Mouse (Mus musculus) stomach, embryonic 14.5 days (tissue): Measurements from ENCODE around the gene Tmem200c. TPM values are rescaled to one million over a fixed set of nuclear protein-coding genes. Genes with fewer than 3 reads are reported as not detected.
A peak's percentile ranks its signal among the peaks of the same experiment; 100 is the strongest.

Source experiments
- ATAC-seq: fragments of 200-750 bp; cut with Nextera tagmentation; 2 replicates; pipeline ENCODE4 v1.8.0; 2017; ENCODE audit warnings: low read depth, moderate TSS enrichment; ENCODE audit not compliant: insufficient number of reproducible peaks, insufficient read depth, low FRiP score
- H3K27ac ChIP-seq: fragments of 300-500 bp; sonication (generic); 2 replicates; pipeline ENCODE4 v1.5.1; 2014; ENCODE audit warnings: mild to moderate bottlenecking, low read length, moderate library complexity, mixed read lengths
- H3K27me3 ChIP-seq: fragments of 300-500 bp; sonication (generic); 2 replicates; pipeline ENCODE4 v1.6.1; 2014; ENCODE audit warnings: low read length, control low read depth, mixed read lengths; ENCODE audit not compliant: control insufficient read depth, insufficient read depth
- H3K36me3 ChIP-seq: fragments of 300-500 bp; sonication (generic); 2 replicates; pipeline ENCODE4 v1.6.1; 2014; ENCODE audit warnings: mild to moderate bottlenecking, control low read depth, low read length, moderate library complexity, mixed read lengths; ENCODE audit not compliant: control insufficient read depth, insufficient read depth
- H3K4me1 ChIP-seq: fragments of 300-500 bp; sonication (generic); 2 replicates; pipeline ENCODE4 v1.6.1; 2014; ENCODE audit warnings: low read length, control low read depth, mixed read lengths; ENCODE audit not compliant: control insufficient read depth, insufficient read depth
- H3K4me2 ChIP-seq: fragments of 300-500 bp; sonication (generic); replicated peaks from 2 replicates; pipeline ENCODE4 v1.6.1; 2014; ENCODE audit warnings: low read depth, low read length, control low read depth
- H3K4me3 ChIP-seq: fragments of 300-500 bp; sonication (generic); 2 replicates; pipeline ENCODE4 v1.5.1; 2014; ENCODE audit warnings: low read depth, low read length, control low read depth
- H3K9ac ChIP-seq: fragments of 300-500 bp; sonication (generic); replicated peaks from 2 replicates; pipeline ENCODE4 v1.6.1; 2014; ENCODE audit warnings: low read depth, mild to moderate bottlenecking, control low read depth, low read length, moderate library complexity, mixed read lengths
- H3K9me3 ChIP-seq: fragments of 300-500 bp; sonication (generic); 2 replicates; pipeline ENCODE4 v1.6.1; 2016; ENCODE audit warnings: low read depth, low read length, control low read depth; ENCODE audit not compliant: control insufficient read depth
- WGBS: fragments of 180-500 bp; shearing (Covaris S2); extraction: QIAGEN DNeasy Blood & Tissue Kit; methylation state at CpG from one replicate; pipeline ENCODE4 v1.1.7; 2014; 5-methylcytosine and 5-hydroxymethylcytosine counted together
- polyA plus RNA-seq: library from polyadenylated mRNA; unstranded; fragments of >200 nt; fragmentation: Nextera tagmentation; extraction: Ambion mirVana; gene quantifications from 2 replicates; pipeline ENCODE4 v1.2.1, GENCODE M21; 2014

Gene Tmem200c
- polyA plus RNA-seq, 1 experiment from 2014 or later: 0.46 TPM

GRCm38 (mm10) chr17:68875917-68876495 is 49.6 kb downstream of the Tmem200c start:
- Histone ChIP-seq H3K9me3 (no peaks in the 10 kb centered on the region), H3K4me2 (no peak overlapping the region), H3K36me3 (no peaks in the 10 kb centered on the region), H3K9ac (no peak overlapping the region), H3K27me3 (no peaks in the 10 kb centered on the region), H3K4me1 (no peaks in the 10 kb centered on the region), H3K4me3 (no peak overlapping the region), H3K27ac (no peak overlapping the region)
- 81% methylated on average over 10 of the region's 10 CpGs for WGBS
- no peak for ATAC-seq

DNA sequence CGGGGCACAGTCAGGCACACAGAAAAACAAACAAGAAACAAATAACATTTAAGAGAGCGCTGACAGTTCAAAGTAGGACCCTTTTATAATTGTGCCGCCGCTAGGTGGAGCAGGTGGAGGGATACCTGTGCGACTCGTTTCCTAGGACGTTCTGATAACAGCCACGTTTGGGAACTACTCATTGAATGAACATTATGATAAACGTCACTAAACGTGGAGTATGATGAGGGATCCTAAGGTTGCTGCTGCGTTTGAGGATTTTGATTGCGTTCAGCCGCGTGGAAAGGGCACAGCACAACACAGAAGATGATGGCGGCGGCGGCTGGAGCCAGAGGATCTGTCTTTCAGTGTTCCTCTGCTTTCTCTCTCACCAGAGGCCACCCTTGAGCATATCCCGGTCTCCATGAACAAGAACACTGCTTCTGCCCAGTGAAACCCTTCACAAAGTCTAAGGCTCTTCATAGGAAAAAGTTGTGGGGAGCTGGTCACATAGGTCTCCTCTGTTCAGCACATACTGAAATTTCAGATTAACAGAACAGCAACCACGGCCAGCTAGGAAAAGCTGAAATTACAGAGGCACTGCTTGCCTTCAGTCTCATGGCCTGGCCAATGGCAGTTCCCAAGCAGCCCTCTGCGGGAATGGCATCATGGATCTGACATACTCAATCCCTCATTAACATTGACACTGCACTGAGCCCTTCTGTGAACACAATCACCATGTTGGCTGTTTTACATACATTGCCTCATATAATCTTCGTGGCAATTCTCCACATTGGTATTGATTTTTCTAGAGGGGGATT is 55.5 kb downstream of the Tmem200c start:
- Histone ChIP-seq H3K4me3 (peak overlapping the region; percentile 29), H3K27ac (no peak overlapping the region), H3K36me3 (no peaks in the 10 kb centered on the region), H3K4me2 (peak overlapping the region; percentile 40), H3K9ac (no peak overlapping the region), H3K27me3 (no peaks in the 10 kb centered on the region), H3K4me1 (no peaks in the 10 kb centered on the region), H3K9me3 (no peaks in the 10 kb centered on the region)
- WGBS: 13% methylated on average over 21 of the region's 21 CpGs
- ATAC-seq: no peak

- no peak overlapping the region for H3K4me3 ChIP-seq
- no peaks in the 10 kb centered on the region for H3K9me3 ChIP-seq
- 74% methylated on average over 3 of the region's 3 CpGs for WGBS
- H3K36me3 ChIP-seq: no peaks in the 10 kb centered on the region
- no peak overlapping the region for H3K9ac ChIP-seq
- H3K27me3 ChIP-seq: no peaks in the 10 kb centered on the region
- ATAC-seq: no peak
- H3K27ac ChIP-seq: no peak overlapping the region
- H3K4me1 ChIP-seq: no peaks in the 10 kb centered on the region
- H3K4me2 ChIP-seq: no peak overlapping the region
Observed at GRCm38 (mm10) chr17:68883474-68884083, 57.2 kb downstream of the Tmem200c start.

DNA sequence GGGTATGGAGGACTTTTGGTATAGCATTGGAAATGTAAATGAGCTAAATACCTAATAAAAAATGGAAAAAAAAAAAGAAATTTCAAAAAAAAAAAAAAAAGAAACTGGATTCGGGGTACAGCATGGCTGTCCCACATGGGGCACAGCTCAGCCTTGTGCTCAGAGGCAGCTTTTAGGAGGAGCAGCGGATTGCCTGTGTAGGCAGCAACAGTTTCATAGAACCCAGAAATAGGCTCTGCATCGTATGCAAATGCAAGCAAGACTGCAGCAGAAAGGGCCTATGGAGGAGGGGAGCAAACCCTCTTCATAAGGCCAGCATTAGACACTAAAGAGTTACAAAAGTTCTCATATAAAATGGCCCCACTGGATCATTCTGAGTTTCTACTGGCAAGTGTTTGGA is 64.2 kb downstream of the Tmem200c start:
- Histone ChIP-seq H3K4me3 (no peak overlapping the region), H3K4me1 (no peaks in the 10 kb centered on the region), H3K4me2 (no peak overlapping the region), H3K9ac (no peak overlapping the region), H3K36me3 (no peaks in the 10 kb centered on the region), H3K27ac (no peak overlapping the region), H3K9me3 (no peaks in the 10 kb centered on the region), H3K27me3 (no peaks in the 10 kb centered on the region)
- no peak for ATAC-seq
- 92% methylated on average over 3 of the region's 3 CpGs for WGBS

Other genes starting within 250 kb of the Tmem200c start
- gene Epb41l3, start 249.1 kb downstream of the Tmem200c start, polyA plus RNA-seq: 75.0 and 77.9 TPM in 2 replicates